Mouse (Mus musculus) midbrain, embryonic 16.5 days (tissue): Measurements from ENCODE around the gene Anks3. TPM values are rescaled to one million over a fixed set of nuclear protein-coding genes. Genes with fewer than 3 reads are reported as not detected.

ENCODE experiments used
- ATAC-seq: fragments of 200-750 bp; cut with Nextera tagmentation; 2 replicates; pipeline ENCODE4 v1.8.0; 2017; ENCODE audit warnings: moderate TSS enrichment
- H3K27ac ChIP-seq: fragments of 300-500 bp; sonication (generic); 2 replicates; pipeline ENCODE4 v1.5.1; 2014; ENCODE audit warnings: mild to moderate bottlenecking, low read length, mixed read lengths
- H3K27me3 ChIP-seq: fragments of 300-500 bp; sonication (generic); 2 replicates; pipeline ENCODE4 v1.6.1; 2014; ENCODE audit warnings: low read depth, low read length, mixed read lengths; ENCODE audit not compliant: control insufficient read depth, insufficient read depth
- H3K36me3 ChIP-seq: fragments of 300-500 bp; sonication (generic); 2 replicates; pipeline ENCODE4 v1.6.1; 2014; ENCODE audit warnings: mild to moderate bottlenecking, low read length, moderate library complexity, mixed read lengths; ENCODE audit not compliant: control insufficient read depth, insufficient read depth
- H3K4me1 ChIP-seq: fragments of 300-500 bp; sonication (generic); 2 replicates; pipeline ENCODE4 v1.6.1; 2014; ENCODE audit warnings: mild to moderate bottlenecking, low read length, mixed read lengths; ENCODE audit not compliant: control insufficient read depth, insufficient read depth
- H3K4me2 ChIP-seq: fragments of 300-500 bp; sonication (generic); 2 replicates; pipeline ENCODE4 v1.6.1; 2014; ENCODE audit warnings: mild to moderate bottlenecking, low read length, mixed read lengths
- H3K4me3 ChIP-seq: fragments of 300-500 bp; sonication (generic); 2 replicates; pipeline ENCODE4 v1.5.1; 2014; ENCODE audit warnings: low read depth, mild to moderate bottlenecking, low read length, moderate library complexity, mixed read lengths
- H3K9ac ChIP-seq: fragments of 300-500 bp; sonication (generic); 2 replicates; pipeline ENCODE4 v1.6.1; 2014; ENCODE audit warnings: low read depth, low read length, mixed read lengths
- H3K9me3 ChIP-seq: fragments of 300-500 bp; sonication (generic); replicated peaks from 2 replicates; pipeline ENCODE4 v1.6.1; 2014; ENCODE audit warnings: mild to moderate bottlenecking, low read length, mixed read lengths; ENCODE audit not compliant: control insufficient read depth, poor library complexity, severe bottlenecking
- WGBS: fragments of 180-500 bp; shearing (Covaris S2); extraction: QIAGEN DNeasy Blood & Tissue Kit; methylation state at CpG from one replicate; pipeline ENCODE4 v1.1.7; 2014; 5-methylcytosine and 5-hydroxymethylcytosine counted together
- polyA plus RNA-seq: library from polyadenylated mRNA; unstranded; fragments of >200 nt; fragmentation: Nextera tagmentation; extraction: Ambion mirVana; gene quantifications from 2 replicates; pipeline ENCODE4 v1.2.1, GENCODE M21; 2015

Gene Anks3
- polyA plus RNA-seq, 1 experiment from 2014 or later: 75.1 TPM

DNA sequence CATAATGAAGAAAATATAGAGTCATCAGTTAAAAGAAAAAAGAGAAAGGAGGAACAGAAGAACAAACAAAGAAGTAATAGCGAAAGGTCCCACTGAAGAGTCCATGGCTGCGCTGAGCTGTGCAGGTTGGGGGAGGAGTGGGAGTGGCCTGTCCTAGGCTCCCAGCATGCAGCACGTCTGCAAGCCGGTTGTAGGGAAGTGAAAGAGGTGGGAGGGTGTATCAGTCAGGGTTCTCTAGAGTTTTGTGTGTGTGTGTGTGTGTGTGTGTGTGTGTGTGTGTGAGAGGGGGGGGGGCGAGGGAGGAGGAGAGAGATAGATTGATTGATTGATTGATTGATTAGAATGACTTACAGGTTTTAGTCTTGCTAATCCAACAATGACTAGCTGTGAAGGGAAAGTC lies 56.0 kb downstream of the Anks3 start:
- Histone ChIP-seq H3K9me3 (no peaks in the 10 kb centered on the region), H3K4me2 (no peak overlapping the region), H3K27me3 (no peaks in the 10 kb centered on the region), H3K27ac (no peak overlapping the region), H3K36me3 (peaks cover 24% of the 10 kb centered on the region), H3K4me1 (no peaks in the 10 kb centered on the region), H3K4me3 (no peak overlapping the region), H3K9ac (no peak overlapping the region)
- ATAC-seq: no peak
- WGBS: 54% methylated on average over 5 of the region's 5 CpGs

DNA sequence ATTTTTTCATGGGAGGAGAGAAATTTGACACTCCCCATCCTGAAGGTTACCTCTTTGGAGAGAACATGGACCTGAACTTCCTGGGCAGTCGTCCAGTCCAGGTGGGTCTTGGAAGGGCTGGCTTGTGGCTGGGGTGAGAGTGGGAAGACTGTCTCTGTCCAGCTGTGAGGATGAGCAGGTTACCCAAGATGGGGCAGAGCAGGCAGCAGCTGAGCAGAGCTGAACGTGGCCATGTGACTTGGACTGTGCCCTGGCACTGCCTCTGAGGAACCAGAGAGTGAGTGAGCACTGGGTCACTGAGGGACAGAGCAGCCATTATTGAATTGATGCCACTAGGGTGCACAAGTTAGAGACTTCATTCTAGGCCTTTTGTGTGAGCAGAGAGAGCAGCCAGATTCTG lies 56.6 kb downstream of the Anks3 start:
- Histone ChIP-seq H3K9ac (no peak overlapping the region), H3K4me1 (no peaks in the 10 kb centered on the region), H3K9me3 (no peaks in the 10 kb centered on the region), H3K36me3 (peaks cover 24% of the 10 kb centered on the region), H3K27ac (no peak overlapping the region), H3K4me3 (no peak overlapping the region), H3K27me3 (no peaks in the 10 kb centered on the region), H3K4me2 (no peak overlapping the region)
- no peak for ATAC-seq
- 84% methylated on average over 2 of the region's 2 CpGs for WGBS

DNA sequence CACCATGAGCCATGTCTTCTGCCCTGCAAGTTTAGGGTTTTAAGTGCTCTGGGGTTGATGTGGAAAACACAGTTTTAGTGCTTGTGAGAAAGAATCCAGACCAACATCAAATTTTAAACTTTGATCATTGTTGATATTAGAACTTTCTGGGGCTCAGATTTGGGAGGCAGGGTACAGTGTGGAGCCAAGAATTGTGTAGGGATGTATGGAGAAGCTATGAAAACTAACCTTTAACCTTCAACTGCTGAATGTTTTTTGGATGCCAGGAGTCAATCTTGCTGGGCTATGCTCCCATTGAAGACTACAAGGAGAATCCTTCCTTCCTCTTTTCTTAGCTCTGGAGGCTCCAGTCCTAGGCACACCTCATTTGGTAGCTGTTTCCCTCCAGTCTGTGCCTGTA lies 57.4 kb downstream of the Anks3 start:
- no peak overlapping the region for H3K27ac ChIP-seq
- H3K4me2 ChIP-seq: no peak overlapping the region
- H3K4me1 ChIP-seq: no peaks in the 10 kb centered on the region
- H3K9me3 ChIP-seq: no peaks in the 10 kb centered on the region
- no peak overlapping the region for H3K4me3 ChIP-seq
- no peak overlapping the region for H3K9ac ChIP-seq
- no peaks in the 10 kb centered on the region for H3K27me3 ChIP-seq
- no peak for ATAC-seq
- H3K36me3 ChIP-seq: peaks cover 16% of the 10 kb centered on the region

DNA sequence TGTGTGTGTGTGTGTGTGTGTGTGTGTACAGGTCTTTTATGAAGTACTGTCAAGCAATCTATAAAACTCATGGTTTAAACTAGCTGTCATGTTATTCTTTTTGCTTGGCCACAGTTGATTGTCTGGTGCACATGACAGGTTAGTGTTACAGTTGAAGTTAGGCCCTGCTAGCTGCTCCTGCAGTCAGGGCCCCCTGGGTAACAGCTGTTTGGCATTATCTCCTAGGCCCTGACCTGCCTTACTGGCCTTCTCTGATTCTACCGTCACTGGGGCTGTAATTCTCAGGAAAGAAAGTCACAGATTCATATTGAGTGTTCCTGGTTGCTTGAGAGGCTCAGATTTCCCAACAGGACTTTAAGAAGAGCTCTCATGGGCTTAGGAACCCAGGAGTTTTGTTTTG lies 58.4 kb downstream of the Anks3 start:
- ATAC-seq: no peak
- Histone ChIP-seq H3K9me3 (no peaks in the 10 kb centered on the region), H3K4me2 (no peak overlapping the region), H3K27ac (no peak overlapping the region), H3K4me3 (no peak overlapping the region), H3K9ac (no peak overlapping the region), H3K4me1 (peaks cover 2% of the 10 kb centered on the region; the same call in 1 of the 2 replicates), H3K36me3 (peaks cover 8% of the 10 kb centered on the region), H3K27me3 (no peaks in the 10 kb centered on the region)
- 65% methylated on average over 1 of the region's 1 CpGs for WGBS

DNA sequence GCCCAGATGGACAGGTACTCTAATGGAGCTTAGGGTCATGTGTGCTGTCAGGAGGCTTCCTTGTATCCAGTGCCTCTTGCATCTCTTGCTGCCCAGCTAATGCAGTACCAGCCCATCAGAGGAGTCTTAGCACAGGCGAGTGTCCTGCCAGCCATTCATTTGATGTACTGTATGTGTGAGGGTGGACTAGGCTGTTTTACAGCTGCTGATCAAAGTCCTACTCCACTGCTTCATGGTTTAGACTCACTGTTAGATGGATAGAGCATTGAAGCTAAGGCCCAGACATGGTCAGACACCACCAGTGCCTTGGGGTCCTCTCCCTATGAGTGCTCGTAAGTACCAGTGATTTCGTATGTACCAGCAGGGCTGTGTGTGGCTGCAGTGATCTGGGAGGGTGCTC lies 59.1 kb downstream of the Anks3 start:
- WGBS: 88% methylated on average over 3 of the region's 3 CpGs
- Histone ChIP-seq H3K9ac (no peak overlapping the region), H3K9me3 (no peaks in the 10 kb centered on the region), H3K4me1 (peaks cover 2% of the 10 kb centered on the region; the same call in 1 of the 2 replicates), H3K4me2 (no peak overlapping the region), H3K27me3 (no peaks in the 10 kb centered on the region), H3K4me3 (no peak overlapping the region), H3K27ac (no peak overlapping the region), H3K36me3 (peaks cover 5% of the 10 kb centered on the region)
- ATAC-seq: no peak

DNA sequence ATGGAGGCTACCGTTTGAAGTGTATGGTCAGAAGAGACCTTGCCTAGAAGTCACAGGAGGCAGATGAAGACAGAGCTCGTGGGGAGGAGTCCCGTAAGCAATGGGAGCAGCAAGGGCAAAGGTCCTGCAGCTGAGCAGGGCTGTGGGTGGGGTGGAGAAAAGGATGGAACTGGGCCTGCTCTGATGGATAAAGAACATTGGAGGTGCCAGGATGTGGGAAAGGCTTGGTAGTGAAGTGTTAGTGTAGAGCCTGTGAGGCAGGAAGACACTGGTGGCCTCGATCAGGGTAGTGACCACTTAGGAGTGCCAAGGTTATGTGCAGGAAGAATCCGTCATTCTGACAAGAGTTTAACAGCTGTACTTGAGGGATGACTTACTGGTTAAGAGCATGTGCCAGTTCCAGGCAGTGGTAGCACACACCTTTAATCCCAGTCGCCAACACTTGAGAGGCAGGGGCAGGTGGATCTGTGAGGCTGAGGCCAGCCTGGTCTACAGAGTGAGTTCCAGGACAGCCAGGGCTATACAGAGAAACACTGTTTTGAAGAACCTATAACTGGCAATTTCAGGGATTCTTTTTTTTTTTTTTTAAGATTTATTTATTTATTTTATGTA lies 60.4 kb downstream of the Anks3 start:
- 86% methylated on average over 6 of the region's 6 CpGs for WGBS
- H3K9ac ChIP-seq: no peak overlapping the region
- no peak for ATAC-seq

DNA sequence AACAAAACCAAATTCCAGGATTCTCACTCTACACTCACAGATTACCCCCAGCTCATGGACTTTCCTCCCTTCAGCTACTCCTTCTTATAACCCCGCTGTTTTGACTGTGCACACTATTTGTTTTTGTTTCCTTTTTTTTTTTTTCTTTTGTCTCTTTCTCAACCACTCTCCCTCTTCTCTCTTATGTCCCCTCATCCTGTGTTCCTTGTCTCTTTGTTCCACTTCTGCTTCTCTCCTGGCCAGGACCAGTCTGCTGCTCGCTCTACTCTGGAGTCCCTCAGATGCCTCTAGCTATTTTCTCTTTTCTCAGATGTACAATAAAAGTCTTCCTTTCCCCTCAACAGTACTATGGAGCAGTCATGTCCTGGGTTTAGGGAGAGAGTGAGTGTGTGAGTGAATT lies 61.6 kb downstream of the Anks3 start:
- H3K27ac ChIP-seq: no peak overlapping the region
- no peak overlapping the region for H3K4me3 ChIP-seq
- ATAC-seq: no peak
- no peaks in the 10 kb centered on the region for H3K9me3 ChIP-seq
- peaks cover 2% of the 10 kb centered on the region; the same call in 1 of the 2 replicates for H3K4me1 ChIP-seq
- H3K4me2 ChIP-seq: no peak overlapping the region
- H3K27me3 ChIP-seq: no peaks in the 10 kb centered on the region
- H3K9ac ChIP-seq: no peak overlapping the region
- 93% methylated on average over 2 of the region's 2 CpGs for WGBS
- no peaks in the 10 kb centered on the region for H3K36me3 ChIP-seq

More for the DNA sequence above, 60.4 kb downstream of the Anks3 start:
- Histone ChIP-seq H3K4me2 (no peak overlapping the region), H3K9me3 (no peaks in the 10 kb centered on the region), H3K27ac (no peak overlapping the region), H3K4me3 (no peak overlapping the region), H3K27me3 (no peaks in the 10 kb centered on the region), H3K36me3 (no peaks in the 10 kb centered on the region), H3K4me1 (peaks cover 2% of the 10 kb centered on the region; the same call in 1 of the 2 replicates)

DNA sequence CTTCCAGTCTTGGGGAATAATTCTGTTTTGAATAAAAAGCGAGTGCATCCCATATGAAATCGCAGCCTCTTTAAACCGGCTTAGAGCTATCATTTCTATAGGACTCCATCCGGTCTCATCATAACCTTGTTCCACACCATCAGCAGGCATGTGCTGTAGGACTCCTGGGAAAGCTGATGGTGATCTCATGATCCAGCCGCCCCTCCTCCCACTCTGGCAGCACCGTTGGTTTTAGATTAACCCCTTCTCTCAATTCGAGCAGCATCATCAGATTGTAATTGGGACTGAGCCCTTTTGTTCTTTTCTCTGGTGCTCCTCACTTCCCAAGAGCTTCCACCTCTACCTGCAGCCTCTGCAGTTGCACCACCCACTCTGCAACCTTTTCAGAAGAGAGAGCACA lies 62.8 kb downstream of the Anks3 start:
- H3K4me3 ChIP-seq: no peak overlapping the region
- WGBS: 52% methylated on average over 7 of the region's 7 CpGs
- peaks cover 2% of the 10 kb centered on the region; the same call in 1 of the 2 replicates for H3K4me1 ChIP-seq
- H3K27ac ChIP-seq: no peak overlapping the region
- H3K4me2 ChIP-seq: no peak overlapping the region
- no peaks in the 10 kb centered on the region for H3K36me3 ChIP-seq
- ATAC-seq: no peak
- no peaks in the 10 kb centered on the region for H3K9me3 ChIP-seq
- no peak overlapping the region for H3K9ac ChIP-seq
- H3K27me3 ChIP-seq: no peaks in the 10 kb centered on the region

DNA sequence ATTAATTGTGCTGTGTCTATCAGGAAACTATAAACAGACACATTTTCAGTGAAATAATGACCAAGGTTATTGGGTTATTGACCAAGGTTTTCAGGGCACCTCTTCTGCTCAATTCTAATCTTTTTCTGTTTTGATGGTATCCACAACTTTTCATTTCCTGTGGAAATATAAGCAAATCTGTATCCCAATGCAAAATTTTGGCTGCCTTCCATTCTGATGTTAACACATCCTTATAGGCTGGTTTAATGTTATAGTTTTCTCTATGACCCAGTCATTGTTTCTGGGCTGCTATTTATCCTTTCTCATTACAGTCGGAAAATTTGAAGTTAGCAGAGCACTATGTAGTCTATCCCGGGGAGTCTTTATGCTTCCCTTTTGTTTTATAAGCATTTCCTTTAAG lies 64.3 kb downstream of the Anks3 start:
- WGBS: 86% methylated on average over 2 of the region's 2 CpGs
- Histone ChIP-seq H3K4me1 (peaks cover 2% of the 10 kb centered on the region; the same call in 1 of the 2 replicates), H3K9me3 (no peaks in the 10 kb centered on the region), H3K27me3 (no peaks in the 10 kb centered on the region), H3K36me3 (no peaks in the 10 kb centered on the region), H3K27ac (no peak overlapping the region), H3K4me2 (no peak overlapping the region), H3K4me3 (no peak overlapping the region), H3K9ac (no peak overlapping the region)
- ATAC-seq: no peak
